Mouse (Mus musculus): Measurements from ENCODE around the gene Mef2c. TPM values are rescaled to one million over a fixed set of nuclear protein-coding genes. Genes with fewer than 3 reads are reported as not detected.

Mef2c gene
- polyA plus RNA-seq, 1 experiment from 2014 or later: 126 TPM

- 86% methylated on average over 3 of the region's 3 CpGs for WGBS (ENCODE audit: insufficient replicate concordance)
- H3K36me3 ChIP-seq (ENCODE audit: control insufficient read depth, insufficient read depth, low read length): no peaks in the 10 kb centered on the region
- no peaks in the 10 kb centered on the region for H3K9me3 ChIP-seq (replicated peaks; ENCODE audit: control insufficient read depth, low read length)
- no peak overlapping the region for H3K9ac ChIP-seq (ENCODE audit: low read depth, low read length)
- no peak overlapping the region for H3K4me3 ChIP-seq (ENCODE audit: low read depth, low read length)
- H3K4me2 ChIP-seq: no peak overlapping the region
- H3K27me3 ChIP-seq (ENCODE audit: control insufficient read depth, insufficient read depth, low read length): no peaks in the 10 kb centered on the region
- ATAC-seq (replicated peaks; ENCODE audit: insufficient number of reproducible peaks, low FRiP score, low TSS enrichment): no peak
- peaks cover 4% of the 10 kb centered on the region; the same call in 1 of the 2 replicates for H3K4me1 ChIP-seq (ENCODE audit: control insufficient read depth, insufficient read depth, low read length)
- H3K27ac ChIP-seq (ENCODE audit: low read depth, low read length): no peak overlapping the region
These were observed 112.0 kb downstream of the Mef2c start for GRCm38 (mm10) chr13:83615875-83616274.

GRCm38 (mm10) chr13:83624651-83625050 is 120.8 kb downstream of the Mef2c start:
- Histone ChIP-seq H3K4me1 (ENCODE audit: control insufficient read depth, insufficient read depth, low read length) (no peaks in the 10 kb centered on the region), H3K27me3 (ENCODE audit: control insufficient read depth, insufficient read depth, low read length) (no peaks in the 10 kb centered on the region), H3K9ac (ENCODE audit: low read depth, low read length) (no peak overlapping the region), H3K27ac (ENCODE audit: low read depth, low read length) (no peak overlapping the region), H3K36me3 (ENCODE audit: control insufficient read depth, insufficient read depth, low read length) (no peaks in the 10 kb centered on the region), H3K9me3 (replicated peaks; ENCODE audit: control insufficient read depth, low read length) (no peaks in the 10 kb centered on the region), H3K4me2 (no peak overlapping the region), H3K4me3 (ENCODE audit: low read depth, low read length) (no peak overlapping the region)
- 86% methylated on average over 4 of the region's 4 CpGs for WGBS (ENCODE audit: insufficient replicate concordance)
- ATAC-seq (replicated peaks; ENCODE audit: insufficient number of reproducible peaks, low FRiP score, low TSS enrichment): no peak

DNA sequence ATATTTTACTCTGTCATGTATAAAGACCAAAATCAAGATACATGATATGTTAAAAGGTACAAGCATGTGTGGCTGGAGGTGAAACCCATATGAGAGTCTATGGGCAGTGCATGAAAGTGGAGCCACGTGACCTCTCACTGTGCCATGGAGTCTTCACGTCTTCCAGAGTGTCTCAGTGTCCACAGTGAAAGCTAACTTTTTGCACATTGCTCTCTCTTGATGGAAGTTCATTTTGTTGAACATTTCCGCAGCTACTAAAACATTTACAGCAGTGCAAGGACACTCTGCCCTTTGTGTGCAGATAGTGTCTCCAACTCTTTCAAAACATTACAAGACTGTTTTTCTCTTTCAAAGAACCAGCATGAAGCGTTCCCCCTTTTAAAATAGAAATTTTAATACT is 123.6 kb downstream of the Mef2c start:
- Histone ChIP-seq H3K27ac (ENCODE audit: low read depth, low read length) (no peak overlapping the region), H3K27me3 (ENCODE audit: control insufficient read depth, insufficient read depth, low read length) (no peaks in the 10 kb centered on the region), H3K4me2 (no peak overlapping the region), H3K9me3 (replicated peaks; ENCODE audit: control insufficient read depth, low read length) (no peaks in the 10 kb centered on the region), H3K4me1 (ENCODE audit: control insufficient read depth, insufficient read depth, low read length) (no peaks in the 10 kb centered on the region), H3K9ac (ENCODE audit: low read depth, low read length) (no peak overlapping the region), H3K36me3 (ENCODE audit: control insufficient read depth, insufficient read depth, low read length) (no peaks in the 10 kb centered on the region), H3K4me3 (ENCODE audit: low read depth, low read length) (no peak overlapping the region)
- no peak for ATAC-seq (replicated peaks; ENCODE audit: insufficient number of reproducible peaks, low FRiP score, low TSS enrichment)
- WGBS (ENCODE audit: insufficient replicate concordance): 81% methylated on average over 4 of the region's 4 CpGs

DNA sequence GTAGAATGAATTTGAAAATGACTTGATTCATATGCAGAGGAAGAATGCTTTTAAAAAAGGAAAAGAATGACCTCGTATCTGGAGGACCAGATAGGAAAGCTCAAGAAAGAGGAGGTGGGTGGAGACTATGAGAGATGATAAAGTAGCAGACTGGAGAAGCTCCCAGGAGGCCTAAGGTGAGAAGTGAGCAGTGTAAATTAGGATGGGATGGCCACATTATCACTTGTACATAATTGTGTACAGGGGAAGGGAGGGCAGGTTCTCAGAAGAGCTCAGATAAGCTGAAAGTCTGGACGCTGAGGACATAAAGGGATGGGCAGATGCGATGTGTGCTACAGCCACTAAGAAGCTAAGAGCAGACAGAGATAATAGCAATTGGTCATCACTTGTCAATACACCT is 124.3 kb downstream of the Mef2c start:
- H3K9ac ChIP-seq (ENCODE audit: low read depth, low read length): no peak overlapping the region
- no peaks in the 10 kb centered on the region for H3K4me1 ChIP-seq (ENCODE audit: control insufficient read depth, insufficient read depth, low read length)
- no peaks in the 10 kb centered on the region for H3K27me3 ChIP-seq (ENCODE audit: control insufficient read depth, insufficient read depth, low read length)
- no peak overlapping the region for H3K27ac ChIP-seq (ENCODE audit: low read depth, low read length)
- H3K9me3 ChIP-seq (replicated peaks; ENCODE audit: control insufficient read depth, low read length): no peaks in the 10 kb centered on the region
- no peak overlapping the region for H3K4me2 ChIP-seq
- peaks cover 2% of the 10 kb centered on the region; the same call in 1 of the 2 replicates for H3K36me3 ChIP-seq (ENCODE audit: control insufficient read depth, insufficient read depth, low read length)
- 36% methylated on average over 3 of the region's 3 CpGs for WGBS (ENCODE audit: insufficient replicate concordance)
- no peak overlapping the region for H3K4me3 ChIP-seq (ENCODE audit: low read depth, low read length)
- no peak for ATAC-seq (replicated peaks; ENCODE audit: insufficient number of reproducible peaks, low FRiP score, low TSS enrichment)

DNA sequence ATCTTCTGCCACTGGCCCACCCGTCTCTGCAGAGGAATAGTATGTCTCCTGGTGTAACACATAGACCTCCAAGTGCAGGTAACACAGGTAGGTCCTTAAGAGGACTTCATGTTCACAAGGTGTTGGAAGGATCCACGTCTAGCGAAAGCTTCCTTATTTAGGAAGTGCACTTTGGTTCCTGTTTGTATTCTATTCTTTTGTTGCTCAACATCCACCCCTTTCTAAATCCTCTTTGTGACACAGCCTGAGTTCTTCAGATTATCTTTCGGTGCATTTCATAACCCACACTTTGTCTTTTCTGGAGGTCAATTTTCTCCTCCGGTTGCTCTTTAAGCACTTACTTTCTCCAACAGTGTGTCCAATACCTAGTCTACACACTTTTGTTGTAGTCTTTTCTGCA is 129.3 kb downstream of the Mef2c start:
- Histone ChIP-seq H3K9ac (ENCODE audit: low read depth, low read length) (no peak overlapping the region), H3K36me3 (ENCODE audit: control insufficient read depth, insufficient read depth, low read length) (peaks cover 2% of the 10 kb centered on the region; the same call in 1 of the 2 replicates), H3K4me3 (ENCODE audit: low read depth, low read length) (no peak overlapping the region), H3K27me3 (ENCODE audit: control insufficient read depth, insufficient read depth, low read length) (no peaks in the 10 kb centered on the region), H3K9me3 (replicated peaks; ENCODE audit: control insufficient read depth, low read length) (no peaks in the 10 kb centered on the region), H3K4me1 (ENCODE audit: control insufficient read depth, insufficient read depth, low read length) (no peaks in the 10 kb centered on the region), H3K27ac (ENCODE audit: low read depth, low read length) (no peak overlapping the region), H3K4me2 (no peak overlapping the region)
- no peak for ATAC-seq (replicated peaks; ENCODE audit: insufficient number of reproducible peaks, low FRiP score, low TSS enrichment)
- 86% methylated on average over 5 of the region's 5 CpGs for WGBS (ENCODE audit: insufficient replicate concordance)

DNA sequence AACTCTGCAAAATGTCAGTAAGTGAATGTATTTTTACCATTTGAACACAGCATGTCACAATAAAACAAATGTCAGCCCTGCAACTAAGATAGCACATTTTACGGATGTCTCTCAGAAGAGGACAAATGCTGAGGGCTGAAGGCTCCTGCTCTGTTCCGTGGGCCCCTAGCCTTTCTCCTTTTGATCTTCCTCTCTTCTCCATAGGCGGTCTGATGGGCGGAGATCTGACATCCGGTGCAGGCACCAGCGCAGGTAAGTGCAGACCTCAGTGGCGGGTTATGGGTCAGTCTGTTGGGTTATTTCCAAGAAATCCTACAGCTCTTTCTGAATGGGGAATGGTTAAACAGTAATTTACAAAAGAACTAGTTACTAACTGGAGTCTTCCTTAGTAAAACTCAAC is 131.4 kb downstream of the Mef2c start:
- no peak overlapping the region for H3K4me3 ChIP-seq (ENCODE audit: low read depth, low read length)
- peaks cover 2% of the 10 kb centered on the region; the same call in 1 of the 2 replicates for H3K36me3 ChIP-seq (ENCODE audit: control insufficient read depth, insufficient read depth, low read length)
- H3K27me3 ChIP-seq (ENCODE audit: control insufficient read depth, insufficient read depth, low read length): no peaks in the 10 kb centered on the region
- WGBS (ENCODE audit: insufficient replicate concordance): 54% methylated on average over 7 of the region's 7 CpGs
- no peak for ATAC-seq (replicated peaks; ENCODE audit: insufficient number of reproducible peaks, low FRiP score, low TSS enrichment)
- no peak overlapping the region for H3K27ac ChIP-seq (ENCODE audit: low read depth, low read length)
- H3K4me1 ChIP-seq (ENCODE audit: control insufficient read depth, insufficient read depth, low read length): no peaks in the 10 kb centered on the region
- H3K4me2 ChIP-seq: no peak overlapping the region
- no peaks in the 10 kb centered on the region for H3K9me3 ChIP-seq (replicated peaks; ENCODE audit: control insufficient read depth, low read length)
- H3K9ac ChIP-seq (ENCODE audit: low read depth, low read length): no peak overlapping the region

GRCm38 (mm10) chr13:83637666-83638065 is 133.8 kb downstream of the Mef2c start:
- Histone ChIP-seq H3K9me3 (replicated peaks; ENCODE audit: control insufficient read depth, low read length) (no peaks in the 10 kb centered on the region), H3K27ac (ENCODE audit: low read depth, low read length) (no peak overlapping the region), H3K36me3 (ENCODE audit: control insufficient read depth, insufficient read depth, low read length) (peaks cover 2% of the 10 kb centered on the region; the same call in 1 of the 2 replicates), H3K9ac (ENCODE audit: low read depth, low read length) (no peak overlapping the region), H3K4me2 (no peak overlapping the region), H3K4me1 (ENCODE audit: control insufficient read depth, insufficient read depth, low read length) (no peaks in the 10 kb centered on the region), H3K27me3 (ENCODE audit: control insufficient read depth, insufficient read depth, low read length) (no peaks in the 10 kb centered on the region), H3K4me3 (ENCODE audit: low read depth, low read length) (no peak overlapping the region)
- 86% methylated on average over 3 of the region's 3 CpGs for WGBS (ENCODE audit: insufficient replicate concordance)
- ATAC-seq (replicated peaks; ENCODE audit: insufficient number of reproducible peaks, low FRiP score, low TSS enrichment): no peak

- 83% methylated on average over 3 of the region's 3 CpGs for WGBS (ENCODE audit: insufficient replicate concordance)
- no peak for ATAC-seq (replicated peaks; ENCODE audit: insufficient number of reproducible peaks, low FRiP score, low TSS enrichment)
These were observed 134.9 kb downstream of the Mef2c start for GRCm38 (mm10) chr13:83638735-83639134.

DNA sequence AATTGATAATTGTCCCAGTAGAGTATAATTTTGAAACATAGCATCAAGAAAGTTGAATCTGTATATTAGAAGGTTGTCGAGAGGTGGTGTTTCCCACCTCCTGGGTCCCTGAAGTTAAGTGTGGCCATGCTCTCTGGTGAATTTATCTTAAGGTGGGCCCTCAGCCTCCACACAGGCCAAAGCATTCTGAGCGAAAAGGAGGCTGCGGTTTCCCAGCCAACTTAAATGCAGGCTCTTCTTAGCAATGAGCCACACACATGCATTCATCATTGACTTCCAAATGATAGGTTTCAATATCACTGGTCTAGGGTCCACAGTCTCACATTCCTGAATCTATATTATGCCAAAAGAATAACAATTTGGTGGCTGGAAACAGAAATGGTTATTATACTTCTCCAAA is 145.2 kb downstream of the Mef2c start:
- no peak for ATAC-seq (replicated peaks; ENCODE audit: insufficient number of reproducible peaks, low FRiP score, low TSS enrichment)
- Histone ChIP-seq H3K4me1 (ENCODE audit: control insufficient read depth, insufficient read depth, low read length) (no peaks in the 10 kb centered on the region), H3K9ac (ENCODE audit: low read depth, low read length) (no peak overlapping the region), H3K9me3 (replicated peaks; ENCODE audit: control insufficient read depth, low read length) (no peaks in the 10 kb centered on the region), H3K27me3 (ENCODE audit: control insufficient read depth, insufficient read depth, low read length) (no peaks in the 10 kb centered on the region), H3K27ac (ENCODE audit: low read depth, low read length) (no peak overlapping the region), H3K36me3 (ENCODE audit: control insufficient read depth, insufficient read depth, low read length) (no peaks in the 10 kb centered on the region), H3K4me2 (no peak overlapping the region), H3K4me3 (ENCODE audit: low read depth, low read length) (no peak overlapping the region)
- 81% methylated on average over 3 of the region's 3 CpGs for WGBS (ENCODE audit: insufficient replicate concordance)

More at GRCm38 (mm10) chr13:83638735-83639134, 134.9 kb downstream of the Mef2c start:
- no peak overlapping the region for H3K4me2 ChIP-seq
- H3K9ac ChIP-seq (ENCODE audit: low read depth, low read length): no peak overlapping the region
- no peaks in the 10 kb centered on the region for H3K4me1 ChIP-seq (ENCODE audit: control insufficient read depth, insufficient read depth, low read length)
- H3K4me3 ChIP-seq (ENCODE audit: low read depth, low read length): no peak overlapping the region
- H3K27me3 ChIP-seq (ENCODE audit: control insufficient read depth, insufficient read depth, low read length): no peaks in the 10 kb centered on the region
- no peaks in the 10 kb centered on the region for H3K36me3 ChIP-seq (ENCODE audit: control insufficient read depth, insufficient read depth, low read length)
- H3K9me3 ChIP-seq (replicated peaks; ENCODE audit: control insufficient read depth, low read length): no peaks in the 10 kb centered on the region
- H3K27ac ChIP-seq (ENCODE audit: low read depth, low read length): no peak overlapping the region
